Mouse (Mus musculus) testis, postnatal 14 days (tissue): ENCODE measurements around the gene Ehd2.

Experiments
- DNase-seq: peaks from one replicate; pipeline ENCODE4 v3.0.0; 2021; ENCODE audit warnings: low spot score

Ehd2 gene

GRCm38 (mm10) chr7:15975451-15975850, 8.1 kb upstream of the Ehd2 start:
- DNase-seq = no peak

- DNase-seq = peak; percentile 61
These were observed 7.3 kb upstream of the Ehd2 start for GRCm38 (mm10) chr7:15974712-15975111.

DNA sequence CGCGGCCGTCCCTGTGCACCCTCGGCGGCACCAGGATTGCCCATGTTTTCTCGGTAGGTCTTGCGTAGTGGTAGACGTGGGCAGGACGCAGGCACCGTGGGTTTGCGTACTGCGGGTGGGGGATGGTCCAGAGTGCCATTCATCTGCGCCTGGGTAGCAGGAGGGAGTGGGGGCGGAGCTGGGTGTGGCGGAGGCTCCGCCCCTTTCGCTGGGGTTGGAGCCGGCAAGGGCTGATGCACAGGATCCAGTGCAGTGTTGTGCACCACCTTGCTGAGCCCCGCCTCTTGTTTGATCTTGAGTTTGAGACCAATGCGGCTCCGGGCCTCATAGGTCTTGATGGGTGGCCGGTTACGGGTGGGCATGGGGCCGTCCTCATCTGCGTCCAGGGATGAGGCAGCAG, 4.9 kb upstream of the Ehd2 start:
- no peak for DNase-seq

- DNase-seq = no peak
These were observed 2.3 kb upstream of the Ehd2 start for GRCm38 (mm10) chr7:15969674-15970073.

GRCm38 (mm10) chr7:15968322-15968721, 955 bp upstream of the Ehd2 start:
- no peak for DNase-seq

GRCm38 (mm10) chr7:15966489-15966888, 878 bp downstream of the Ehd2 start:
- DNase-seq = no peak

DNA sequence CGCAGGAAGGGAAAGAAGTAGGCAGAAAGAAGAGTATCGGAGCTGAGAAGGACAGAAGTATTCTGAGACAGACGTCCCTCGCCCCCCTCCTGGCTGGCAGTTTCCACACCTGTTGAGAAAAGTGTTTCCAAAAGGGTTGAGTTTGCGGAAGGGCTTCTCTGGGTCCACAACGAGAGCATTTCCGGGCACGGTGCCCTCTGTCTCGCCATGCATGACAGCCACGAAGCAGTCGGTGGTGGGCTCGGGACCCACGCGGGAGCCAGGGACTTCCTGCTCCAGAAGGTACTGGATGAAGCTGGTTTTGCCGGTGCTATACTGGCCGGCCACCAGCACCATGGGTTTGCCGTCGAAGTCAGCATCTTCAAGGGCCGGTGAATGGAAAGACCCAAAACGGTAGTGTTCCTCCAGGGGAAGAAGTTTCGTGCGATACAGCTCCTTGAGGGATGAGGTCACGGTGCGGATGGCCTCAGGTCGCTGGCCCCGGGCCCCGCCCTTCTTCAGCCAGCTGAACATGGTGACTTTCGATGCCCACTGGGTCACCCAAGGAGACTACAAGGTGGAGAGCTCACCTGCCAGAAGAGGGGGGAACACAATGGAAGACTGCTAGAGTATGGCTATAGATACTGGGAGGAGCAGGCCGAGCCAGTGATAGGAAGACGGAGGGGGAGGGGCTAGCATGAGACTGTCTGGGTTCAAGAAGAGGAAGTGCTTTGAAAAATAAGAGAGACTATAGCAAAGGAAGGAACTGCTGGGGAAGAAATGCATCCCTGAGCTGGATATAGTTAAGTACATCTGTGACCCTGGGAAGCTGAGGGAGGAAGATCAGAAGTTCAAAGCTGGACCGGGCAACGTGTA, 3.3 kb downstream of the Ehd2 start:
- DNase-seq = no peak

DNA sequence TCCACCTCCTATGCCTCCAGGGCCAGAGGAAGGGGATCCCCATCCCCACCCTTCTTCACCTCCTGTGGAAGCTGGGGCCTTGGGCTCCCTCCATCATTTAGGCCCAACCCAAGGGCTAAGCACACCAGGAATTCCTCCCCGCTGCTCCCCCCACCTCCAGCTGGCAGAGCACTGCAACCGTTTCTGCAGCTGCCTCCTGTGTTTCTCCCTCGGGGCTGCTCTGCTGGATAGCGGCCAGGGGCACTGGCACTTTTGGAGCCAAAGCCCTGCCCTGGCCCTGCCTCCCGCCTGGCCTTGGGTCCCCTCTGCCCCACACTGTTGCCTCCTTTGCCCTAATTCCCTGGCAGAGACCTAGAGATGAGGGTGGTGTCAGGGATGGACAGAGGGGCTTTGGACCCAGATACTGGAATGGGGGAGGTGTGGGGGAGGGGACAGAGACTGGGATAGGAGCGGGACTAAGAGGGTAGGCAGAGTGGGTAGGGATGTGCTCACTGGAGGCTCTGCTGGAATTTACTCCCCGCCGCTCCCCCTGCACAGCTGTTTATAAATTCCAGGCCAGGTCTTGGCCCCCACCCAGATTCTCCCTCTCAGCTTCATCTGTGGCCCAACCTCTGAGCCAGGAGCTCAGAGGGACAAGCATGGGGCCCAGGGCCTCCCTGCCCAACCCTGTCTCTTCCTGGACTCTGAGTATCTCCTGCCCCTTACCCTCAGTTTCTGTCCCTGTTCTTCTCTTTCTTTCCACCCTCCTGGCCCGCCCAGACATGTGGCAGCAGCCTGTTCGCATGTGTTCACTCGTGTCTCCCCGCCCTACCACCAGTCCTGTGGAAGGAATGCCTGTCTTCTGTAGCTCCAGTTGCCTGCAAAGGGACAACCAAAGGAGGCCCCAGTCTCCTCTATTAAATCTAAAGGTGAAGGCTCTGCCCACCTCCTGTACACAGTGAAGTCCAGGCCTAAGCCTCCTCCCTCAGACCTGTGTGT, 4.8 kb downstream of the Ehd2 start:
- peak; percentile 73 for DNase-seq

GRCm38 (mm10) chr7:15961798-15962197, 5.6 kb downstream of the Ehd2 start:
- no peak for DNase-seq

DNA sequence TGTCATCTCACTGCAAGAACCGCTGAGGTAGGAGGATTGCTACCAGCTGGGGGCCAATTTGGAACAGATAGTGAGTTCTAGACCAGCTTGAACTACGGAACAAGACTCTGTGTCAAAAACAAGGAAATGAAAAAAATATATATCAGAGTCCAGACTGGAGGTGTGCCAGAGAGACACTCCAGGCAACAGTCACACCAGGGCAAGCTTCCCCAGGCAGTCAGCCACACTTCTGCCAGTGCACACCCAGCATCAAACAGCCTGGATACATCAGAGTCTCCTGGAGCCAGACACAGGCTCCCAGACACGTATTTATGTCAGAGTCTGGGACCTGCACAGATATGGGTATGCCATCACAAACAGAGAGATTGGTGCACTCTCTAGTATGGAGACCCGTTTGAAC, 6.1 kb downstream of the Ehd2 start:
- no peak for DNase-seq

- no peak for DNase-seq
These were observed 6.7 kb downstream of the Ehd2 start for GRCm38 (mm10) chr7:15960691-15961090.

GRCm38 (mm10) chr7:15956143-15956542, 11.2 kb downstream of the Ehd2 start:
- no peak for DNase-seq

DNA sequence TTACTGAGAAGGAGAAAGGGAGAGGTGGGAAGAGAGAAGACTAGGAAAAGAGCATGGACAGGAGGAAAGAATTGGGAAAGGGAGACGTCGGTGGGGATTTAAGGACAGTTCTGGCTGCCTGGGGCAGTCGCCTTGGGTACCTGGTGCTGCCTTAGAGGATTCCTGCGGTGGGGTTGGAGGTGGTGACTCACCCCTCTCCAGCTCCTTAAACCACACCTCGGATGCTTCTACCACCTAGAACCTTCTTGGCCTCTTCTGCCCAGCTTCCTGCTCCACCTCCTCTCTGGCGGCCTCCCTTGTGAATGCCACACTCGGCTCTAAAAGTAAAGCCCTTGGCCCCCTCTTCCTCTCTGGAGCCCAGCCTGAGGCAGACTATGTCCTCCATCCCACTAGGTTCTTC, 11.9 kb downstream of the Ehd2 start:
- no peak for DNase-seq

GRCm38 (mm10) chr7:15954978-15955443, 12.4 kb downstream of the Ehd2 start:
- DNase-seq = no peak

- no peak for DNase-seq
These were observed 12.9 kb downstream of the Ehd2 start for GRCm38 (mm10) chr7:15954436-15954835.

DNA sequence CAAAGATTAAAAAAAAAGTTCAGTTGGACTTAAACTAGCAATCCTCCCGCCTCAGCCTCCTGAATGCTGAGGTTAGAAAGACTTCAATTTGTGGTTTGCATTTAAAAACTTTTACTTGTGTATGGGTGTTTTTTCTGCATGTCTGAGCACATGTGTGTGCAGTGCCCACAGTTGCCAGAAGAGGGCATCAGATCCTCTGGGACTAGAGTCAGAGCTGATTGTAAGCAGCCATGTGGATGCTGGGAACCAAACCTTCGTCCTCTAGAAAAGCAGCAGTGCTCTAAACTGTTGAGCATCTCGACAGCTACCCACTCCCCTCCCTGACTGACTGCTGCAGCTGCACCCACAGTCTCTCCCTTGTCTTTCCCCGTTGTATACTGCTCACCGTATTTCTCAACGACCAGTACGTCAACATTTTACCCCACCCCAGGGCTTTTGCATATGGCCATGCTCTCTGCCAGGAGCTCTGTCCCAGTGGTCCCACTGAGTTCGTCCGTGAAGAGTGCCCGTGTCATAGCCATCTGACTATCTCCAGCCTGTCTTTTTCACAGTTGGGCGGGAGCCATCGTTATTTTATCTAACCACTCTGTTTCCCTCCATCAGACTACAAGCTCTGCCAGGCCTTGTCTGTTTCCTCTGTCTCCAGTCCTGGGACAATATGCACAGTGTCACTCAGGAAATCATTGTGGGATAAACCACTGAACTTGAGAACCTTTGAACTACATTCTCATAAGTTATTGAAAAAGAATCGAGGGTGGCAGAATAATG, 13.9 kb downstream of the Ehd2 start:
- no peak for DNase-seq

GRCm38 (mm10) chr7:15952416-15952815, 15.0 kb downstream of the Ehd2 start:
- no peak for DNase-seq

DNA sequence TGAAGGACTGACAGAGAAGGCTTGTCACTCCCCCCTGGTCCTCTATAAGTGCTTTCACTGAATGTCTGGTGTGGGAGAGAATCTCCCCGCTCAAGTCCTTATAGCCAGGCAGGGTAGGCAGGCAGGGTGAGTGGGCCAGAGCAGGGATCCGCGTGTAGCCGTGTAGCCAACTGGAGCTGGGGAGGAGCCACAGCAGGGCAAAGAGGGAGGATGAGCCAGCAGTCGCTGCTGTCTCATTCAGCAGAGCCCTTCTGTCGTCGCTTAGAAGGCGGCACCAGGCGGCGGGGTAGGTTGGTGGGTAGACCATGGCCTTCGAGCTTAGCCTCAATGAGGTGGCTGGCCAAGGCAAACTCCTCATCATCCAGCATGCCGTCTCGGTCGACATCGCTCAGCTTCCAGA, 17.4 kb downstream of the Ehd2 start:
- DNase-seq = no peak

DNA sequence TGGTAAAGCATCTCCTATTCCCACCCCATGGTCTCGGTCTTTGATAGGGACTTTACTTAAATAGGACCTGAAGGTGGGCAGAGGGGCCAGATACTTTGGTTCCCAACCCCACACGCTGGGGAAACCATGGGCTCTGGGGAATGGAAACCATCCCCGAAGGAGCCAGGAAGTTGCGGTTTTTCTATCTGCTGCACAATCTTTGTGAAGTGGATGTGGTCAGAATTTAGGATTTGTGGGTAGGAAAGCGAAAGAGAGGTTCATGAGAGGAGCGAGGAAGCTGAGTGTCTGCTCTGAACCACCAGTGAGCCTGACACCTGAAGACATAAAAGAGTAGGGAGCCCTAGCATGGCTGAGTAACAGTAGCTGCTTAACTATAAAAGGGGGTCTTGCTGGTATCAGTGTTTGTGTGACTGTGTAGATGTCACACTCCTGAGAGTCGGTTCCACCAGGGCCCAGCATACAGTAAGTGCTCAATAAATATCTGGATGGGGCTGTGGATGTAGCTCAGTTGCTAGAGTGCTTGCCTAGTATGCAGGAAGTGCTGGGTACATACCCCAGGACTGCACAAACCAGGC, 18.1 kb downstream of the Ehd2 start:
- no peak for DNase-seq

- peak; percentile 78 for DNase-seq
These were observed 18.9 kb downstream of the Ehd2 start for GRCm38 (mm10) chr7:15948381-15948941.

- DNase-seq = no peak
These were observed 19.6 kb downstream of the Ehd2 start for GRCm38 (mm10) chr7:15947653-15948260.
